Mouse (Mus musculus) CD4-positive, CD25-positive, alpha-beta regulatory T cell, adult 9 weeks (primary cell): ENCODE measurements around the gene Ccdc154. TPM values are rescaled to one million over a fixed set of nuclear protein-coding genes. Genes with fewer than 3 reads are reported as not detected.

ENCODE experiments used
- polyA plus RNA-seq: library from polyadenylated mRNA; unstranded; fragments of 100-300 nt; shearing (Covaris generic); gene quantifications from one replicate; pipeline ENCODE4 v1.2.1, GENCODE M21; 2017

Ccdc154 gene
- not detected for polyA plus RNA-seq

DNA sequence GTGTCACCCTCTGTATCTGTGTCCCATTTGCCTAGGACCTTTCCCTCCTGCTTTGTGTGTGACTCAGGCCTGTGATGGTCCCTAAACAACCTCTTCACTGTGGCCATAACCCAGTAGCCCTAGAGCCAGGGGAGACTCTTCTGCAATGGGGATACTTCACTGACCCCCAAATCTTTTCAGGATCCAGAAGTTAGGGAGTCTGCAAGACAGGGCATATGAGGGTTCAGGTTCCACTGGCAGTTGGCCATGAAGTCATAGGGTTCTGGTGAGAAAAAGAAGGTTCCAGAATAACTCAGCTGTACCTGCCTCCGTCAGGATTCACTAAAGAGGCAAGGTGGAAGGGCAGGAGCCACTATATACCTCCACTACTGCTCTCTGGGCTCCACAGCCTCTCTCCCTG, at the start of gene Ccdc154:
Gene Ccdc154 (plus strand): TSS at position 301 of the 400 bp plus-strand sequence.

DNA sequence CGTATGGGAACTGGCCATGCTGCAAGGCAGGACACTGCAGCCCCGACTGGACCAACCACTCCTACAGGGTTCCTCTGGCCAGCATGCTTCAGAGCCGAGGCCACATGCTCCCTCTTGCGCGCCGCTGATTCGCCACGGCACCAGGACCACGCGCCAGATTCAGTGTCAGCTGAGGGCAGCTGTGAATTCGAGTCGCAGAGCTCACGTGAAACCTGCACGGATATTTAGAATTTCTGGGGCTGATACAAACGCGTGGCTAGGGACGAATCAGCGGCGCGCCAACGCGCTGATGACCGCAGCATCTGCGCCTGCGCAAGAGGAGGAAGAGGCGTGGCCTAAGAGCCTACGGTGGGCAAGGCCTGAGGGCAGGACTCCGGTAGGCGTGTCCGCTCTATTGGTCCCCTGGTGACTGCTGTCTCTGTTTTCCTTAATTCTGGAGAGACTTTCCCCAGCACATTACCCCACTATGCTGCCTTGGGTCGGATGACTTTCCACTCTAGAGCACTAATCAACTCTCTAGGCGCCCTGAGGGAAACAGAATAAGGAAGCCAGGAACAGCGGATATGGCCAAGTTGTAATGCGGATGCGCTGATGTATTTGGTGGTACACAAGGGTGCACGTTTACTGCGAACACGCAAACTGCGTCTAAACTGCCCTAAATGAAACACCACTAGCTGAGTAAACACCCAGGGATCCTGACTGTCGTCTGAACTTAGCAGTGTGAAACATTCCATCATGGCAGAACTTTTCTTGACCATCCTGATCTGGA, 46.4 kb upstream of the Ccdc154 start, which contains the start of gene Telo2:
Gene Telo2 (minus strand): TSS at position 304 of the 769 bp plus-strand sequence.

DNA sequence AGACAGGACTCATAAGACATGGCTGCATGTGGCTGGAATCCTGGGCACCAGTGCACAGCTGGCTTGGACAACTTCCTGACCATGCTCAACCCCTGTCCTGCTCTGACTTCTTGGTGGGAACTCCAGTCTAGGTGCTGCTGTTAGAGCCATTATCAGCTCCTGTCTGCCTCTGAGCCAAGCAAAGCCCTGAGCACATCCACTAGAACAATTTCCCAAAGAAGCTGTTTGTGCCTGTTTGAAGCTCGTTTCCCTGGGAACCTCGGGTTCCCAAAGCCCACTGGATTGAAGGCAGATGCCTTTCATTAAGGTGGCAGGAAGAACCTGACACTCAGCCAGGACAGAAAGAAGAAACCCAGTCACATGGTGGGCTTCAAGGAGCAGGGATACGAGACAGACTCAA, 41.9 kb upstream of the Ccdc154 start, which contains the start of gene Ptx4:
Gene Ptx4 (plus strand): TSS at position 355 of the 400 bp plus-strand sequence.

DNA sequence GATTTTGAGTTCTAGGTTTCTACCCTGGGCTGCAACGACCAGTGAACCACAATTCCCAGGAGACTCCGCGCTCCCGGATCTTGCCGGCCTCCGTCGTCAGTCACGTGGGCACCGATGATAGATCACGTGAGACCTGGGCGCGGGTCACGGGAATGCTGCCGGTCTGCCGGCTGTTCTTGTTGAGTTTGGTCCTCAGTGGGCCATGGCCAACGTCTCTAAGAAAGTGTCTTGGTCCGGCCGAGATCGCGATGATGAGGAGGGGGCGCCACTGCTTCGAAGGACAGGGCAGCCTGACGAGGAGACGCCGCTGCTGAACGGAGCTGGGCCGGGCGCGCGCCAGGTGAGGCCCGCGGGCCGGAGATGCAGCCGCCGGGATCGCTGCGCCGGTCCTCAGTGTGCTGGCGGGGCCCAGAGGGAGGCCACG, 29.0 kb upstream of the Ccdc154 start, which contains the start of gene Clcn7:
Gene Clcn7 (plus strand): TSS at position 117 of the 424 bp plus-strand sequence.

DNA sequence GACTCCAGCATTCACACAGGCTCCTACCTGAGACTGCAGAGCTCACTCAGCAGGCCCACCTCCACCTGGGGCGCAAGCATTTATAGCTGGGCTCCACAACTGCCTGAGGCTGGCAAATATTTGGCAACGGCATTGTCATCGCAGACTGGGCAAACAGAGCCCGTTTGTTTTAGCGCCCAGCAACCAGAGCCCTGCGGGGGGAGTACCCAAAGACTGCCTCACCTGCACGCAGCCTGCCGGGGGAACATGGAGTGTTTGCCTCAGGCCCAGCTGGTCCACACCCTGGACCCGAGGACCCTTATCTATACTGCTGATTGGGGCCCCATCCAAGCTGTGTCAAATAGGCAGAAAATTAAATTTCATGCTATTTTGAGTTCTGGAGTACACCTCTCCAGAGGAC, 13.2 kb downstream of the Ccdc154 start, which contains the start of gene Gm38655:
Gene Gm38655 (minus strand): TSS at position 61 of the 400 bp plus-strand sequence.

DNA sequence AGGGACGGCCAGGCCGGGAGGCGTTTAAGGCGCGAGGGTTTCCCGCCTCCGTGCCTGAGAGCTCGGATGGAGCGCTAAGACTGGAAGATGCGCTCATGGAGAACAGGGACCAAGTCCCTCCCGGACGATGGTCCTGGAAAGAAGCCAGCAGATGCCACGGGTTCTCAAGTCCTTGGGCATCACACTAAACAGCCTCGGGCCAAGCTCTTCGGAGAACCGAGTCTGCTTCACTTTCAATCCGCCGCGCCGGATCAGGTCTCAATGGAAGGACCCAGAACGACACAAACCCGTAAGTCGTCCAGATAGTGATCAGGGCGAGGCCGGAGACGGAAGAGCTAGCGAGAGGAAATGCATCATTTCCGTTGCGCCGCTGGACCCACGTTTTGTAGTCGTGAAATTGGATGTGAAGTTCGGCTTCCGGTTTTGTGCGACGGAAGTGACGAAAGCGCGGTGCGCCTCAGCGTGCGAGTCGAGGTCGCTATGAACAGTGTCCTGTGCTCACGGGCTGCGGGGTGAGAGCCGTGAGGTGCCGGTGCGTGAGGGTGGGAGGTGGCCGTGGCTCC, 21.9 kb downstream of the Ccdc154 start, which contains the start of gene BC003965:
Gene BC003965 (plus strand): TSS at position 426 of the 563 bp plus-strand sequence.

DNA sequence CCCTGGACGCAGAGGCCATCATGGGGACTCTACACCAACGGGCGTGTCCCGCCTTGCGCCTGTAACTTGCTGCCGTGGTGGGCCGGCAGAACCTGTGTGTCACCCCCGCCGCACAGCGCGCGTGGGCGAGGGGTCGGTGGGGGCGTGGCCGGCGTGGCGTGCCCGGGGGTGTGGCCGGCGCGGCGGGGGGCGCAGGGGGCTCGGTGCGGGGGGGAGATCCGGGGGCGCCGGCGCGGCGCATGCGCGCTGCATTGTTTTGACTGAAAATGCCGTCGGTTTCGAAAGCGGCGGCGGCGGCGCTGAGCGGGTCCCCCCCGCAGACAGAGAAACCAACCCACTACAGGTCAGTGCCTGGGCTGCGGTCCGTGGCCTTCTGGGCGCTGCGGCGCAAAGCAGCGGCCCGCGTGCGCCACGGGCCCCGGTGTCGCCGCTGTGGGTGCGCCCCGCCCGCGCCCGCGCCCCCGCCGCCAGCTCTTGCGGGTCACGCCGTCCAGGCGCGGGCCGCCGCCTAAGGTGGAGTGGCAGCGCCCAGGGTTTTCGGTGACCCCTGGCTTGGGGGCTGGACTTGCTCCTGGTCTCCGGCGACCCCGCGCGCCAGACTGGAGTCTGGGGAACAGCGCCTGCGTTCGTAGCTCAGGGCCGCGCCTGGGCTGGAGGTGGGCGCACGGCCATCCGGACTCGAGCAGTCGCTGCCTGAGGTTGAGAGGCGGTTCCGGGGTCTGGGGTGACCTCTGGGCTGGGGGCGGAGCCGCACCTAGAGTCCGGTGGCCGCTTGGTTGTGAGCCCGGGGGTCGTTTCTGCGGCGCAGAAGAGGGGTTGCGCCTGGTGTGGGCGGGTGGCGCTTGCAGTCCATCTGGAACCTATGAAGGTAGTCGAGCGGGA, 26.1 kb downstream of the Ccdc154 start, which contains the start of gene Unkl:
Gene Unkl (plus strand): TSS at position 248 of the 882 bp plus-strand sequence.

Other genes with a start within 250 kb of the Ccdc154 start
- 46.1 TPM for gene Mapk8ip3, start 225.5 kb upstream of the Ccdc154 start, polyA plus RNA-seq
- 33.0 TPM for gene Jpt2, start 201.8 kb upstream of the Ccdc154 start, polyA plus RNA-seq
- 3.3 TPM for gene Cramp1l, start 146.7 kb upstream of the Ccdc154 start, polyA plus RNA-seq
- 26.0 TPM for gene Ift140, start 146.4 kb upstream of the Ccdc154 start, polyA plus RNA-seq
- gene Tmem204, start 78.9 kb upstream of the Ccdc154 start, polyA plus RNA-seq = 1.3 TPM
- gene Telo2, start 46.5 kb upstream of the Ccdc154 start, polyA plus RNA-seq = 39.0 TPM
- gene Ptx4, start 41.7 kb upstream of the Ccdc154 start, polyA plus RNA-seq = not detected
- 49.9 TPM for gene Clcn7, start 29.1 kb upstream of the Ccdc154 start, polyA plus RNA-seq
- gene Gm38655, start 13.0 kb downstream of the Ccdc154 start, polyA plus RNA-seq = not detected
- gene BC003965, start 22.1 kb downstream of the Ccdc154 start, polyA plus RNA-seq = 32.7 TPM
- 44.1 TPM for gene Unkl, start 25.9 kb downstream of the Ccdc154 start, polyA plus RNA-seq
- gene Gnptg, start 77.7 kb downstream of the Ccdc154 start, polyA plus RNA-seq = 106 TPM
- 34.7 TPM for gene Tsr3, start 77.7 kb downstream of the Ccdc154 start, polyA plus RNA-seq
- 30.7 TPM for gene Baiap3, start 93.9 kb downstream of the Ccdc154 start, polyA plus RNA-seq
- 541 TPM for gene Ube2i, start 112.2 kb downstream of the Ccdc154 start, polyA plus RNA-seq
- gene Prss34, start 135.9 kb downstream of the Ccdc154 start, polyA plus RNA-seq = not detected
- gene Prss28, start 146.2 kb downstream of the Ccdc154 start, polyA plus RNA-seq = not detected
- not detected for gene Prss29, start 156.2 kb downstream of the Ccdc154 start, polyA plus RNA-seq
- gene Tpsab1, start 183.1 kb downstream of the Ccdc154 start, polyA plus RNA-seq = not detected
- not detected for gene Tpsb2, start 203.8 kb downstream of the Ccdc154 start, polyA plus RNA-seq
- gene Tpsg1, start 206.8 kb downstream of the Ccdc154 start, polyA plus RNA-seq = not detected